Mouse (Mus musculus) brain, embryonic 18.5 days (tissue): ENCODE measurements around the gene Cyp2f2.

Source experiments
- DNase-seq: peaks from one replicate; pipeline ENCODE4 v3.0.0-alpha.2; 2012; ENCODE audit warnings: low read depth, low spot score

Cyp2f2 gene

DNA sequence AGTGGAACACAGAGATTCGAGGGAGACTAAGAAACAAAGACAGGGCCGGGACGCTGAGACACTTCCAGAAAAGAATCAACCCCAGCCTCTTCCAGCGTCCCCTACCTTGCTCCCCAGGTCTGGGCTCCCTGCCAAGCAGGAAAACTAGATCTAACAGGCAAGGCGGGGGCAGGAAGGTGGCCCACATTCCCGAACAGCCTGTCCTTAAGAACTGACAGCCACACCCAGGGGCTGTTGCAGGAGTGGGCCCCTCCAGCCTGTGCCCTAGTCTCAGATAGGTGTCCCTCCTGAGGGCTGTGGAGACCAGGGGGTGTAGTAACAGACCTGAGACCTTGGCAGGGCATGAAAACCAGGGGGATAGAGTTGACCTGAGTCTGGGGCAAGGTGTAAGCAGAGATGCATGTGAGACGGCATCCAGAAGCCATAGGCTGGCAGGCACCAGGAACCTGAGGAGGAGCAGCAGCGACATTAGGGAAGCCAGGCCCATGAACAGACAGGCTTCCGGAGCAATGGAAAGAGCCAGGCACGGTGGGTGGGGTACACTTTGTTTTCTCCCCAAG lies 33.6 kb downstream of the Cyp2f2 start, which contains the start of gene Cyp2t4:
Gene Cyp2t4, plus strand, starts transcription at position 510 of the 560 bp plus-strand sequence.
- DNase-seq = no peak

DNA sequence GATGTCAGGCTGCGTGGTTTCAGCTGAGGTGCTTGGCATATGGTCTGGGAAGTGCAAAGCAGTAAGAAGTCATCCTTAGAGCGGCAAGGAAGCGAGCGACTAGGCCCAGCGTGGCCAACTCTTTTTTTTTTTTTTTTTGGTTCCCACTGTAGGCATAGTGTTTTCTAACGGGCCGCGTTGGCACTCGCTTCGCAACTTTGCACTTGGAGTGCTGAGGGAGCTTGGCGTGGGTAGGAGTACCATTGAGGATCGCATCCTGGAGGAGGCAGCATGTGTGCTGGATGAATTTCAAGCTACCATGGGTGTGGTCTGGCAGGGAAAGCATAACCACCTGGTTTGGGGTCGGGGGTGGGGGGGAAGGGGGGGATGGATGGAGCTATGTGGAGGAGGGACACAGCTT lies 36.3 kb downstream of the Cyp2f2 start:
- no peak for DNase-seq

- DNase-seq = no peak
Observed at GRCm38 (mm10) chr7:27158171-27158570, 38.5 kb downstream of the Cyp2f2 start.

- DNase-seq = no peak
Observed at GRCm38 (mm10) chr7:27159256-27159655, 39.5 kb downstream of the Cyp2f2 start.

DNA sequence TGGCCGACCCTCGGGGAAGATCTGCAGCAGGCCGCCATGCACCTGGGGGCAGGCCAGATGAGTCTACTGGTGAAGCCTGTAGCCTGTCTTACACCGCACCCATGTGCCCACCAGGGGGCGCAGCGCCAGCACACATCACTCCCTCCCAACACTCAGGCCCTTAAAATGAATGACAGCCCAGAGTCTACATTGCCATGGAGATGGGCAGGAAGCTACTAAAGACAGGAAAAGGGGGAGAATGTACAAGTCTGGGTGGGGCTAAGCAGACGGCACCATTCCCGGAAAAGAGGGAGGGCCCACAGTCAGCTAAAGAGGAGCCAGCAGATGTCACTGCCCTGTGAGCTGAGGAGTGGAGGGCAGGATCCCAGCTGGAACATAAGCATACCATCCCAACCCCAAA lies 40.2 kb downstream of the Cyp2f2 start:
- DNase-seq = peak; percentile 69

GRCm38 (mm10) chr7:27160921-27161320 lies 41.2 kb downstream of the Cyp2f2 start:
- DNase-seq = no peak

DNA sequence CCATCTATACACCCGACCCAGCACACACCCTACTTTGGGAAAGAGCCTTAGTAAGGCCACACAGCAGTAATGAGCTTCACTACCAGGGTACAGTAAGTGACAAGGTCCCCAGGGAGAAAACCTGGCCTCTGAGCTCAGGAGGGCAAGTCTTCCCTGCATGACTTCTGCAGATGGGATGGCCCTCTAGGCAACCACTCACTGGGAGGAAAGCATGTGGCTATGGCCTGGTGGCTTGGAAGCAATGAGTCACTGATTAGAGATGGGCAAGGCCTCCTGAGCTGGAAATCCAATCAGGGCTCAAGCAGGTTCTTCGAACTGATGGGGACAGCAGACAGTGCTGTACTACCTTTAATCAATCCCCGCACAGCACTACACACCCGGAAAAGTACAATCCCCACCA lies 42.0 kb downstream of the Cyp2f2 start:
- DNase-seq = no peak

GRCm38 (mm10) chr7:27162780-27163449 lies 43.2 kb downstream of the Cyp2f2 start:
- no peak for DNase-seq

DNA sequence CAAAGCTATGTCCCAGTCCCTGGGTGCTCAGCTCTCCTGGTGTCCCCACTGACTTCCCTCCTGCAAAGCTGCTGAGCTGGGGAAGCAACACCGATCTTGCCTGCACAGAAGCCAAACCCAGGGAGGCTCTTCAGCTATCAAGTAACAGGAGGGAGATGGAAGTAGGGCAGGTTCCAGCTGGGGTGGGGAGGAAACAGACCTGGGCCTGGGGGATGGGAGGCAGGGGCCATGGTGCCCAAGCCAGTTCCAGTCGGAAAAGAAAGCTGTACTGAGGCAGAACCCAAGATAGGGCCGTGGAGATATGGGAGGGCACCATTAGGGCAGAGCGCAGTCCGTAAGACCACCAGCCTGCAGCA lies 43.7 kb downstream of the Cyp2f2 start:
- DNase-seq = no peak

DNA sequence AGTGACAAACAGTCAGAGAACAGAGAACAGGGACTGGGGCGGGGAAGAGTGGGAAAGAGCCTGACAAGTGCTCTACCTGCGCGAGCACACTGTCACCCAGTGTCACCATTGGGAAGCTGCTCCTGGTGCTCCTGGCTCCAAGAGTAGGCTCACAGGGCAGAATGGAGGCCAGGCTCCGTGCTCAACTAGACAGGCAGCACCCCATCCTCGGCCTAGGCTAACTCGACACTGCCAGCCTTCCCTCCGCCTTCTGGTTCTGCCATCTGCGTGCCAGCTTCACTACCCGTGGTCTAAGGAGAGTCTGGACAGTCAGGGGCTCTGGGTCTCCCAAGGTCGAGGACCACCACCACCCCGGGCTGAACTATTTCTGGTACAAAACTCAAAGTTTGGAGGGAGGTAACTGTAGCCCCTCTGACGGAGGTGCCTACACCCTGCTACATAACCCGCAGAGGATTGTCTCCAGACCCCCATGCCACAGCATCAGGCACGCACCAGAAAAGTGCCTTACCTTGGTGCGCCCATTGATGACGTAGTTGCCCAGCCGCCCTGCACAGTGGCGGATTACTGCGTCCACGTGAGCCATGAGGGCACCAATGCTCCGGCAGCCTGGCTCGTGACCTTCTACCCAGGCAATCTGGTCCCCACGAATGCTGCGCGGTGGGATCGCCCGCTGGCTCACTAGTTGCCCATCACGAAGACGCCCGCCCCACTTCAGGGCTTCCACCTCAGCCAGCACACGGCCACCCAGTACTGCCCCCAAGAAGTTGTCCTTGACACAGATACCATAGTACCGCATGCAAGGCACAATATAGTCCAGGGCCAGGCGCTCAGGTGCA lies 44.6 kb downstream of the Cyp2f2 start:
- no peak for DNase-seq

GRCm38 (mm10) chr7:27165007-27165655 lies 45.4 kb downstream of the Cyp2f2 start:
- DNase-seq = no peak

DNA sequence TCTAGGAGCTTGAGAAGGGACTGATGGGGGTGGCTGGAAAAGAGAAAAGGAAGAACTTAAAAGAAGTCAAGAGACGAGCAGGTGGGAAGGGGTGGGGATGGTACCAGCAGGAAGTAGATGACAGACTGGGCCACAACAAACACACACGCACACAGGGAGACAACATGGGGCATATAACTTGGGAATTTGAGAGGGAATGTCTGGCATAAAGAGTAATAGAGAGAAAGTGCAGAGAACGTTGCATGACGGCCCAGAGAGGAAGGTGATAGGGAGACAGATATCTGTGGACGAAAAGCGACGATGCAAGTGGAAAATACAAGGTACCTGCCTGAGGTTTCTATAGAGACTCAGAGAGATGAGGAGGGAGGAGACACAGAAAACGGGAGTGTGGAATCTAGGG lies 46.0 kb downstream of the Cyp2f2 start:
- DNase-seq = no peak

DNA sequence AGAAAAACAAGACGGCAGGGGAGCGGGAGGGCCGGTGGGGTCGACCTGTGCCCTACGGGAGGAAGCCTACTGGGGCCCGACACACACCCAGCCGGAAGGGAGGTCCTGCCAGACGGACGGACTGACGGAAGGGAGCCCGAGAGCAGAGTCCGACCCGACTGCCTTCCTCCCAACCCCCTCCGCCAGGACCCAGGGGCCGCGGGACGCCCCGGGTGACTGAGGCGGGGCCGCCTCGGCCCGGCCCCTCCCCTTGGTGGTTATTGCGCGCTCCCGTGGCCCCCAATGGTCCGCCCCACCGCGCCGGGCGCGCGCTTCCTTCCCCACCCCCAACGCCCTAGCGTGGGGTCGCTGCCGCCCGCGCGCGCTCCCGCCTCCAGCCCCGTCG lies 46.5 kb downstream of the Cyp2f2 start:
- DNase-seq = peak; percentile 39

- peak; percentile 78 for DNase-seq
Observed at GRCm38 (mm10) chr7:27166614-27167474, 47.1 kb downstream of the Cyp2f2 start, which contains the start of gene Egln2. TSS of gene Egln2 (minus strand) at chr7:27166802.

GRCm38 (mm10) chr7:27167475-27168094 lies 47.9 kb downstream of the Cyp2f2 start:
- no peak for DNase-seq

DNA sequence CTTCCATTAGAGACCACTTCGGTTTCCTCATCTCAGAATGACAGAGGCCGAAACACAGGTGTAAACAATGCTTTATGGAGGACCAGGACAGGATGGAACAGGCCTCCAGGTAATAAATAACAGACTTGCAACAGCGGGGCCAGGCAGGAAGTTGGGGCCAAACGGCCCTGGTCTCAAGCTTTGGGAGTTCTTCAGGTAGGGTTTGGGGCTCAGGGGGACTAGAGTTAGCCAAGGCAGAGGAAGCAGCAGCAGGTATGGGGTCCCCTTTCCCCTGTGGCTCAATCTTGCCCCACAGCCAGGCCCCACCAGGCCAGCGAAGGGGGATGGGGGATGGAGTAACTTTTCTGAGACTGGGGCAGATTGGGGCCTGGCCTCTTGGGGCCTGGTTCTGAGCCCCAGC lies 48.7 kb downstream of the Cyp2f2 start:
- DNase-seq = no peak

- no peak for DNase-seq
Observed at GRCm38 (mm10) chr7:27170981-27171380, 51.3 kb downstream of the Cyp2f2 start.

GRCm38 (mm10) chr7:27174496-27174895 lies 54.8 kb downstream of the Cyp2f2 start:
- no peak for DNase-seq

DNA sequence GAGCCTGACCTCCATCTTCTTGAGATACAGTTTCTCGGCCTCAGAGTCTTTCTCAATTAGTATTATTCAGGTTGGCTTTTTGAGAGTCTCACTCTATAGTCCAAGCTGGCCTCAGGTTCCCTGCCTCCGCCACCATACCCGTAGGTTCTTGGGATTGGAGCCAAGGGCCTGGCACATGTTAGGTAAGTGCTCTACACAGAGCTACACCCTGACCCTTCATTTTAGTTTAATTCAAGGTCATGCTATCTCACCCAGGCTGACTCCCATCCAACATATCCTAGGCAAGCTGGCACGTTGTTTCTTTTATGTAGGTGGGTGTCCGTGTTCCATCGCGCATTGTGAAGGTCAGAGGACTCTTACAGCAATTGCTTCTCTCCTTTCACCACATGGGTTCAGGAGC lies 55.2 kb downstream of the Cyp2f2 start:
- DNase-seq = no peak

GRCm38 (mm10) chr7:27177942-27178323 lies 58.2 kb downstream of the Cyp2f2 start:
- no peak for DNase-seq
